Mouse (Mus musculus) liver, adult (tissue): Measurements from ENCODE around the gene Kif23.

Experiments
- GATA4 ChIP-seq: IDR thresholded peaks from 2 replicates; pipeline ENCODE4 v1.6.1; 2014; ENCODE audit warnings: mild to moderate bottlenecking, low read length; ENCODE audit not compliant: insufficient replicate concordance

Kif23 gene

GRCm38 (mm10) chr9:61946623-61947401 lies at the start of gene Kif23:
Gene Kif23, minus strand, starts transcription at chr9:61946774.
- TF ChIP-seq GATA4 = no peak

- no peak for TF ChIP-seq GATA4
These were observed 44.6 kb upstream of the Kif23 start for GRCm38 (mm10) chr9:61991158-61991557.

GRCm38 (mm10) chr9:61990738-61991137 lies 44.2 kb upstream of the Kif23 start:
- no peak for TF ChIP-seq GATA4

GRCm38 (mm10) chr9:61986055-61986454 lies 39.5 kb upstream of the Kif23 start:
- no peak for TF ChIP-seq GATA4

- no peak for TF ChIP-seq GATA4
These were observed 38.7 kb upstream of the Kif23 start for GRCm38 (mm10) chr9:61985183-61985863.

GRCm38 (mm10) chr9:61982940-61983620 lies 36.5 kb upstream of the Kif23 start:
- TF ChIP-seq GATA4 = no peak

- TF ChIP-seq GATA4 = no peak
These were observed 35.3 kb upstream of the Kif23 start for GRCm38 (mm10) chr9:61981876-61982275.

GRCm38 (mm10) chr9:61979983-61980382 lies 33.4 kb upstream of the Kif23 start:
- TF ChIP-seq GATA4 = no peak

GRCm38 (mm10) chr9:61977258-61977945 lies 30.8 kb upstream of the Kif23 start:
- TF ChIP-seq GATA4 = no peak

GRCm38 (mm10) chr9:61972031-61972430 lies 25.5 kb upstream of the Kif23 start:
- TF ChIP-seq GATA4 = no peak

- TF ChIP-seq GATA4 = no peak
These were observed 24.5 kb upstream of the Kif23 start for GRCm38 (mm10) chr9:61971045-61971444.

GRCm38 (mm10) chr9:61967357-61967756 lies 20.8 kb upstream of the Kif23 start:
- TF ChIP-seq GATA4 = no peak

- TF ChIP-seq GATA4 = no peak
These were observed 19.4 kb upstream of the Kif23 start for GRCm38 (mm10) chr9:61965987-61966386.

GRCm38 (mm10) chr9:61965411-61965930 lies 18.9 kb upstream of the Kif23 start:
- TF ChIP-seq GATA4 = no peak

- no peak for TF ChIP-seq GATA4
These were observed 16.8 kb upstream of the Kif23 start for GRCm38 (mm10) chr9:61963356-61963755.
